Mouse (Mus musculus) neural tube, embryonic 10.5 days (tissue): ENCODE measurements around the gene Med12l.
"Not testable (repeated sequence)": the region's sequence is repeated elsewhere in the genome, so short reads cannot be mapped to it uniquely, and the experiment has no call there.

Source experiments
- DNase-seq: peaks from one replicate; pipeline ENCODE4 v3.0.0-alpha.2; 2017; ENCODE audit warnings: low spot score; ENCODE audit errors: extremely low spot score

The Med12l gene

DNA sequence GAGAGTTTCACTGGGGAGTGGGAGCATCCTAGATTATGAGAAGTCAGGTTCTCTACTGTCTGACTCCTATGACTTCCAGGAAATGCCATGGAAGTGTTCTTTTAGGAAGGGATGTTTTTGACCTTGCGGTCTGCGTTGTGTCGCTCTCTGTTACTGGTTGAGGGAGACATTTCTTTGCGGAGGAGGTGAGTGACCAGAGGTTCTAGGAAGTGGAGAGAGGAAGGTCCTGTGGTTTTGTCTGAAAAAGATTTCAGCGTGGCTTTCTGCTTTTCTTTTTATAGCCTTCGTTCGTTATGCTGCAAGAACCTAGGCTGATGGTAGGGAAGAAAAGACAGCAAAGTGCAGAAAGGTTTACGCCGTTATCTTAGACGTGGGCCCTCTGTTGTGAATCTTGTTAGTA is 92.9 kb downstream of the Med12l start:
- DNase-seq: no peak

DNA sequence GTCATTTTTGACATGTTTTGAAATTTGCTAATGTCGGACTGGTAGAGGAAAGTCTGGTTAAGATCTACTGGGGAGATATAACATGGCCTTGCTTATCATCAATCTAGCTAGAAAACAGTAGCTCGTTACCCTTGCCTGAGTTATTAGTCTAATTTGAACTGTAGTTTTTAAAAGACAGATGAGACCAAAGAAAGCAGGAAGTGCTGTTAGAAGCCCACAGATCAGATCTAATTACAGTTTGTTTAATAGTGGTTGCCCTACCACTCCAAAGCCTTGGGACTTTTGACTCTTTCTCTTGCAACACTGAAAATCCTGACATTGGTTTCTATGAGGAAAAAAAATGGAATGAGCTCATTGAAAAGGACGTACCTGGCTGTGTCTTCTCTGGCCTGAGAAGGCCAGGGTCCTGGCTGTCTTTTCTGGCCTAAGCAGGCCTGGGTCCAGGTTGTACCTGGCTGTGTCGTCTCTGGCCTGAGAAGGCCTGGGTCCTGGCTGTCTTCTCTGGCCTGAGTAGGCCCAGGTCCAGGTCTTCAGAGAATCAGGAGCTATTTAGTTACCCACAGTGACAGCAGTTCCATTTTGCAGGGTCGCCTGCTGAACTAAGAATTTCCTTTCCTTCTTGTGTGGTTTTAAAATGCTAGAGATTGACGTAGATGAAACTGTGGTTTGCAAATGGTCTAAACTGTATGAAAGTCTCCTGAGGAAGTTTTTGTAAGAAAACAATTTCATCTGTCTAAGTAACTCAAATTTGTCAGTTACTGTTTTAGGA is 95.8 kb downstream of the Med12l start, which contains the start of gene Gpr171:
Gpr171 (minus strand) TSS at position 604 of the 769 bp plus-strand sequence.
- DNase-seq: no peak

DNA sequence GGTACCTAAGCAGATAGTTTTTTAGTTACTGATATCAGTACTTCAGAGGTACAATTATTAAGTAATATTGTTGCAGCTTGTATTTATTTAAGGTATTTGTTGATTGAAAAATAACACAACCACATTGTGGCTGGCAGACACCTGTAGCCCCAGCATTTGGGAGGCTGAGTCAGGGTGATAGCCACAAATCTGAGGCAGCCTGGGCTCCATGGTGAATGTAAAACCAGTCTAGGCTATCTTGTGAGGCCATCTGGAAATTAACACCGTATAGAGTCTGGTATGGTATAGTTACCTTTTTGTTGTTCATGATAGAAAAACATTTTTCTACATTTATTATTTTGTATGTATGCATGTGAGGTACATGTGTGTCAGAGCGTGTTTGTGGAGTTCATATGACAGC is 96.5 kb downstream of the Med12l start:
- DNase-seq: no peak

DNA sequence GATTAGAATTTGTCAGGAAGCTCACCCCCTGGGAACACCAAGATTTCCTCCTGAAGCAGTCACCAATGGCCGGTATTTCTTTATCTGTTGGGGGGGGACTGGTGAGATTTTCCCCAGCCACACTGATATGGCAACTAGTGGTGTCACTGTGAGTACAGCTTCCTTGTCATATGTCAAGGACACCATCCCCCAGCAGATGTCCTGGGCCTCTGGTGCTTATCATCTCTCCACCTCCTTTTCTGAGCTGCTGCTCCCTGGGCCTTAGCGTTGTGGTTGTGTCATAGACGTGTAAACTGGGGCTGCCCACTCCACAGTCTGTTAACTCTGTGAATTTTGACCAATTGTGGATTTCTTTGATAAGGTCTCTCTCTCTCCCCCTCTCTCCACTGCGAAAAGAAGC is 98.8 kb downstream of the Med12l start:
- no peak for DNase-seq

DNA sequence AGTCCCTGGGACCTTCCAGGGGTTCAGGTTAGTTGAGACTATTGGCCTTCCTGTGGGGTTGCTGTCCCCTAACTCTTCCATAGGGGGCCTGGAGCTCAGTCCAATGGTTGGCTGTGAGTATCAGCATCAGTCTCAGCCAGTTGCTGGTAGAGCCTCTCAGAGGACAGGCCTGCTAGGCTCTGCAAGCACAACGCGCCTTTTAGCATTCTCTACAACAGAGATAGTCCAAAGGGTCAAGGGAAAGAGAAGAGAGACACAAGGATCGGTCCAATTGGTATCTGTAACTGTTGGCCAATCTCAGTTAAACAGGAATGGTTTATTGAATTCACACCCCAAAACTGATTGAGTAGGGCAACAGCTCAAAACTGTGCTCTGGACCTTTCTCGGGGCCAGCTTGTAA is 101.8 kb downstream of the Med12l start:
- DNase-seq: no peak

DNA sequence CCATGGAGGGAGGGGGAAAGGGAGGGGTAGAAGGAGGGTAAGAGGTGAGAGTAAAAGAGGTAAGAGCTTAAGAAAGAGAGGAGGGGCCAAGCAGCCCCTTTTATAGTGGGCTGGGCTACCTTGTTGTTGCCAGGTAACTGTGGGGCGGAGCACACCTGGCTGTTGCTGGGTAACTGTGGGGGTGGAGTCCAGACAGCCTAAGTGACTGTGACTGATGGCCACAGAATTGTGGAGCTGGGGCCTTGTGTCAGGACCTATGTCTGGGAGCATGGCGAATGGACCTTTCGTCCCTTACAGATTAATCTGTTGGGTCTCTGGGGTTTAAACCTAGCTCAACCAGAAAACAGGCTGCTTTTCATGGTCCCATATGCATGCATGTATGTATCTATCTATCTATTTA is 104.2 kb downstream of the Med12l start:
- not testable (repeated sequence) for DNase-seq

DNA sequence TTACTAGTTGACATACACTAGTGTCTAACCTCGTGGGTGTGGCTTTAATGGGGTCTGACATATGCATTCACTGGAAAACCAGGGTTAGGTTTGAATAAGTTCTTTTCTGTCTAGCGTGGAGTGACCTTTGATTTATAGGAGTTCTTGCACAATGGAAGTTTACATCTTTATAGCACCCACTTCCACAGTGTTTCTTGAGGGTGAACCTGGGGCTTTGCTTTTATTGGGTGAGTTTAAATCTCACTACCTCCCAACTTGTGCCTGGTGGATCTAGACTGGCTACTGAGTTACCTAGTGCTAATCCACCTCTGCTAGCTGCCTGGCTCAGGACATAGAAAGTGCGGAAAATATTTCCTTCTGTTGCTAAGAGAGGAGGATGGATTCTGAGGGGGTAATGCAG is 106.3 kb downstream of the Med12l start:
- DNase-seq: no peak

DNA sequence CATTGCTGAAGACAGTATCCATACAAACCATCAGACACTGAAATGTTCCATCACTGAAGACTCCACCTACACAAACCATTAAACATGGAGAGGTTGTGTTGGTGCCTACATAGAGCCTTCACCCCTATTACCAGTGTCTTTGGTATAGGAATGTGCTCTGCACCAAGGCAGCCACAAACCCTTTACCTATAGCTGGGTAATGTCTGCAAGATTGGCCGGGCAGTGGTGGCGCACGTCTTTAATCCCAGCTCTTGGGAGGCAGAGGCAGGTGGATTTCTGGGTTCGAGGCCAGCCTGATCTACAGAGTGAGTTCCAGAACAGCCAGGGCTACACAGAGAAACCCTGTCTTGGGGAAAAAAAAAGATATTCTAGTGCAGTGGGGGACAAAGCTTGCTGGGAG is 107.7 kb downstream of the Med12l start:
- not testable (repeated sequence) for DNase-seq

DNA sequence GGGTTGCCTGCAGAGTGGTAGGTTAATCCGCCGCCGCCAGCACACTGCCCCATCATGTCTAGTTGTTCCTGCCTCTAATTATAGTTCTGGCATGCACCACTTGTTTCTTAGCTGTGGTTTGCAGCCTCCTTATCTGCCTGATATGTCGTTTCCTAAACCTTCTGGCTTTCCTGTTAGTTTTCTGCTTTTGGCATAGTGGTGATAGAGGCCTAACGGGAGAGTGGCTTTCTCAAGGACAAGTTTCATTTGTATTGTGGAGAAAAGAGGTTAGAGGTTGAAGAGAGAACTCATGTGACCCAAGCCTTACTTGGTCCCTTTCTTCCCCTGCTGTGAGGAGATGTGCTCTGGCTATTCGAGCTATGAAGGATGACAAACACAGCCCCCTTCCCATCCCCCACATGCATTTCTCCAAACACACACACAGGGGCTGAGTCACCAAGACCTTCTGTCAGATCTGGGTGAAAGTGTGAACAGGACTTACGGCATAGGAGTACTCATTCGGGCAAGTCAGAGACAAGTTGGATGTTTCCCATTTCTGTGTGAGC is 108.4 kb downstream of the Med12l start:
- DNase-seq: no peak

DNA sequence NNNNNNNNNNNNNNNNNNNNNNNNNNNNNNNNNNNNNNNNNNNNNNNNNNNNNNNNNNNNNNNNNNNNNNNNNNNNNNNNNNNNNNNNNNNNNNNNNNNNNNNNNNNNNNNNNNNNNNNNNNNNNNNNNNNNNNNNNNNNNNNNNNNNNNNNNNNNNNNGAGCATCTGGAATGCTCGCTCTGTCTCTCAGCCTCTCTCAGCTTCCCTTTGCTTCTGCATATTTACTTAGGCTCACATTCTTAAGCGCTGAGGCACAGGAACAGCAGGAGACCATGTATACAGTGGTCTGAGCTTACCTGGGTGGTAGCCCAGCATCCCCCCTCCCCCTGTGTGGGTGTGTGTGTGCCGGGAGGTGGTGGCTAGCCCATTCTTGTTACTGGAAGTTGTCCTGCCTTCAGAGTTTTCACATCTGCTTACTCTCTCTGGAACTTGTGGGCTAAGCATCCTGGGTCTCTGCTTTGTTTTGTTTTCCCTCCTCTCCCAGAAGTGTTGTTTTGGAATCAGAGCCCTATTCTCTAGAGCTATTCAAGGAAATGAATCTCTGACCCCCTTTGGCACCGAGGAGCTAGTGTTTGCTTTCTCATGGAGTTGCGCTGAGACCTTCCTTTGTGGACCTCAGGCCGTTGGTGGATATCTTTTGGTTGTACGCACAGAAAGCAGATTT is 115.6 kb downstream of the Med12l start:
- DNase-seq: no peak

DNA sequence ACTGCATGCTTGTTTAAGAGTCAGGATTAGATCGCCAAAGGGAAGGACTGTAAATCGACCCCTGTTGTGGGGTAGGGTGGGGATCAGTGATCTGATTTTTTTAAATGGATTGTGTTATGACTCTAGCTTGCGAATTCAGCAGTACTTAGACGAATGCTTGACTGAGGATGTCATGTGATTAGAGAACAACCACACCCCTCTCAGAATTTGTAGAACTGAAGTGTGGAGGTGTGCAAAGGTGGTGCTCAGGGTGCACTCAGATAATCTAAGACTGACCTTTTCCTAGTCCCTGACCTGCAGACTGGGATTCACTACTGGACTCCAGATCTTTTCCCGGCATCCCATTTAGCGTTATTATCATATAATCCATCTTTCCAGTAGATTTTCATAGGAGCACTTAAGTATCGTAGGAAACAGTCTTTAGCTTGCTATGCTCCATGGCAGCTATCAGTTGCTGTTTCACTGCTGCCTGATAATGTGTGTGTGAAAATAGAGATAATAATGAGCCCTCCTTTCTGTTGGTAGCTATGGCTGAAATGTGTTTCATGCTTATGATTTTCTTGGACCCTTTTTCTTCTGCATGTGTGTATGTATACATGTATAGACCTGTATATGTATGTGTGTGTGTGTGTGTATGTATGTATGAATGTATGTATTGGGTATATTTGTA is 116.3 kb downstream of the Med12l start:
- DNase-seq: no peak

DNA sequence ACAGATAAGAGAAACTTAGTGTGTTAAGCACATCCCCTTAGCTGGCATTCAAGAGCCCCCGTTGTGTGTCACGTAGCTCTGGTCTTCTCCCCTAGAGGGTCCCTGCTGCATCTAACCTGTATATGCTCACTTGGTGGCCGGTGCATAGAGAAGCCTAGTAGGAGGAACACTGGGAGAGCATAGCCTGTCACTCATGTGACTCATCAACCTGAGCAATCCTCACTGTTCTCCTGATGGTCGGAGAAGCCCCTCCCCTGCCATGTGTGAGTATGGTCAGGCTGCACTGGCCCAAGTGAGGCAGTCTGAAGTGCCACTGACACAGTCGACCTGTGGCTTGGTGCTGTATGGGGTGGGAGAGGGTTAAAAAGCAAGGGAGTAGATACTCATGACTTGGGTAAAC is 119.4 kb downstream of the Med12l start:
- no peak for DNase-seq

DNA sequence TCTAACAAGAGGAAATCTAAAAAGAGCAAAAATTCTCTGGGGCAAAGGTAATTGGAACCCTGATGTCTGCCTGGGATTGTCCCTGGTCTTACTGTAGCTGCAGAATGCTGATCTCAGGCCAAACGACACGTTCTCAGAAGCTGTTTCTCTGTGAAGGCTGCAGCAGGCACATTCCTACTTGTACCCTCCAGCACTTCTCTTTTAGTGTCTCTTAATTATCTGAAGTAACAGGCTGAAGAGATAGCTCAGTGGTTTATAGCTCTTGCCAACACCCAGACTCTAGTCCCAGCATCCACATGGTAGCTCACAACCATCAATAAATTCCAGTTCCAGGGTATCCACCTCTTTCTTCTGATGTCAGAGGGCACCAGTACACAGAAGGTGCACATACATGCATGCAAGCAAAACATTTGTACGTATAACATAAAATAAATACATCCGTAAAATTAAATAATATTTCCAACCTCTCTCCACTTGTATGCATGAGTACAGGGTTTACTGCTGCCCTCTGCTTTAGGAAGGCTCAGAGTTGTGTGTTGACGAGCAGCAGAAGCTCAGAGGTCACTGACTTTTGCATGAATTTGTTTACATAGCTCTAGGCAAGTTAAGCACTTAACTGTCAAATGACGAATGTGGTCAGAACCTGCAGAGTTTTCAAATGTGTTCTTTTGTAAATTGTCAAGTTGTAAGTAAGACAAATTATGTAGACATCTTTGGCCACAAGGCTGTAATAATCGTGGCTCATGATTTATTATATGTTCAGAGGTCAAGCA is 120.3 kb downstream of the Med12l start:
- DNase-seq: no peak

DNA sequence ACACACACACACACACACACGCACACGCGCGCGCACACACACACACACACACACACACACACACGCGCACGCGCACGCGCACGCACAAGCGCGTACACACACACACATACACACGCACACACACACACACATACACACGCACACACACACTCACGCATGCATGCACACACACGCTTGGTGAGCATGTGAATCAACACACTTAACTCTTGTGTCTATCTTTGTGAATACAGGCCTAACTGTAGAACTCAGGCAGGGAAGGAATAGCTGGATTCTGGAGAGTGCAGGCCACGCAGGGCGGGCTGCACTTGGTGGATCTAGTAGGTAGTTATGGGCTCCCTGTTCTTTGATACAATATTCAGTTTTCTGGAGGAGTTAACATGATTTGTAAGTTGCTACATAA is 123.1 kb downstream of the Med12l start:
- DNase-seq: no peak

DNA sequence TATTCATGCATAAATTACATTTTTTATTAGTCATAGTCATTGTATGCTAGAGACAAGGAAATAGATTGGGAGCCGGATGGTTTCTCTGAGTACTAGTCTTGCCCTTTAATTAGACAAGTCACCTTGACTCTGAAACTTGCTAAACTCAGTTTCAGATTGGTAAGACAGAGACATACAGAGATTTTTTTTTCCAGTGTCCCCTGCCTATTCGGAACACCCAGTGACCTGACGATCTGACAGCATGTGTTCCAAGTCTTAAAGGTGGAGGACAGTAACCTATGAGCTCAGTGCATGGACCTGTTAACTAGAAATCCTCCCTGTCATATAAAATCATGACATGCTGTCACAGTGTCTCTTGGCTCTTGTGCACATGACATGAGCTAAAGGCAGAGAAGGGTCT is 123.9 kb downstream of the Med12l start:
- DNase-seq: no peak

DNA sequence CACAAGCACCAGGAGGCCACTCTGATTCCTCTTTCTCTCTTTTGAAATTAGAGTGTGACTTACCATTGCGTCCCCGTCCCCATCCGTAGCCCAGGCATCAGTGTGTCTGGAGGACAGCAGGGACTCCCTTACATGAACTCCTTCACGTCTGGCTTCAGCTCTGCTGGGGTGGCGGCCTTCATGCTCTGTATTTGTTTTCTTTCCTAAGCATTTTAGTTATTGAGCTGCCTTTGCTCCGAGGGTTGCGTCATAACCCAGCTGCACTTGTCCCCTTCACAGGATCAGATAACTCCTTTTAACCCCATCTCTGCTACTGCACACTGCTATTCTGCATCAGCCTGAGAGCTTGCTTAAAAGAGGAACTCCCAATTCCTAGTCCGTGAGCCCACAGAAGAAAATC is 124.8 kb downstream of the Med12l start:
- DNase-seq: no peak

DNA sequence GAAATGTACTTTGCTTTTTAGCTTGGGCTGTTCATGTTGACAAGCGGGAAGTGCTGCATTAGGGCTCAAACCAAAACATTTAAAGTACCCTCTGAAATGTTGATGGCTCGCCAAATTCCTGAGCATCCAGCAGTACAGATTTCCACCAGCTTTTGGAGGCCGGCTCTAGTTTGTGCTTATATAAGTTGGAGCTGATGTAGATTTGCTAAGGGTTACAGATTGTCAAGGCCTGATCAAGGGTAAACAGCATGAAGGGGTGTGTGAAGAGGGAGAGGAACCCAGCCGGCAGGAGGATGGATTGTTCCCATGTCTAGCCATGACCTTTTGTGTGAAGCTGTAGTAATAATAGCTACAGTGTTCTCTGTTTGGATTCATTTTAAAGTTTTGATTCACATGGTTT is 125.5 kb downstream of the Med12l start:
- DNase-seq: no peak

DNA sequence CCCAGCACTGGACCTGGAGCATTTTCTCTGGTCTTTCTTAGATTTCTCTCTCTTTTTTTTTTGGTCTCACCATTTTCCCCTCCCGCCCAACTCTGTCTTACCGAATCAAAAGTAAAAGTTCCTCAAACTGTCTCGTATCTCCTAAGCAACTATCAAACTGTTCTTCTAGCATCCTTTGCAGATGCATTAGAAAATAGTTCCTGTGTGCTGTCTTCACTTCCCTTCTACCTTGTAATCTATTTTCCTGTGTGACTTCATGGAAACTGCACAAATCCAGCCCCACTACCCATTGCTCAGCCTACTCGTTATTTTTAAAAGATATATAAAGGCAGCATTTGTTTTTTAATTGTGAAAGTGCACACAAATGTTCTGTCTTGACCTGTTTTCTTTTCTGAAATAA is 126.3 kb downstream of the Med12l start:
- DNase-seq: no peak

DNA sequence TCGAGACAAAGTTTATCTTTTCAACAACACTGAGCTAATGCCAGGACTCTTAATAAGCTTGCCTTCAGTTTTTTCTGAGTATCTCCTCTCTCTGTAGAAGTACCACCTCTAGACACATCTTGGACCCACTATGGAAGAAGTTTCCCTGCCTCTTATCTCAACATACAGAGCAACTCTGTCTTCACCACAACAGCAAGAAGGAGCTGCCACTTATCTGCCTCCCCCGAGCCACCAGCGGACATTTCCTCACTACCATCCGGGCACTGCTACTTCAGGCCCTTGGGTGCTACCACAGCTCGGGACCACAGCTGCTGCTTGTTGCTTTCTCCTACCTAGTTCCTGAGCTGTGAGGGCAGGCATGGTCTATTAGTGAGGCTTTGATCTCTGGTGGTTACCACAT is 127.6 kb downstream of the Med12l start:
- DNase-seq: no peak

DNA sequence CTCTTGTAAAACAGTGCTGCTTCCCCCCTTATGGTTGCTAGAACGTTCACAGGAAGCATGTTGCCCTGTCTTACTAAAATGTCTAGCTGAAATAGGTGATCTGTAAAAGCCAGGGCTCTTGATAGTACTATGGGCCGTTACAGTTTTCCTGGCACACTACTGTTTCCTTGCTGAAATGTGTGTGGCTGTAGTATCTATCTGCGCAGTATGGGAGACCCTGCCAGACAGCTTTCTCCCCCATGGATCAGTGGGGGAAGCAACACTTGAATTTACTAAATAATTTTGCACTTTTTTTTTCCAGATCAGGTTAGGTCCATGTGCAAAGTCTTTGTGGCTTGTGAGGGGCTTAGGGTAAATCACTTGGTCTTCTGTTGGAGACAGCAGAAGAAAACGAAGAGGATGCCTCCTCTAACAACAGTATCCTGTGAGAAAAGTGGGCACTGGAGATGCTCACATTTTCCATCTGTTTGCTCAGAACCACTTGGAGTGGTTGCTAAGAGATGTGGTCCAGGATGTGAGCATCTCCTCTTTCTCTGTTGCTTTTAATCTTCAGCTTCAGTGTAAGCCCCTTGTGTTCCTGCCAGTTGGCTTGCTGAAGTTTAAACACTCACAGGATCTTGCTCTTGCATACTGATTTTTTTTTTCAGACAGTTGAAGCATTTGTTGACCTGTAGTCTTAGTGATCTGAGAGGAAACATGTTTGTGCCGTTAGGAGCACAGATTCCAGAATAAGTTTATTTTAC is 130.5 kb downstream of the Med12l start:
- no peak for DNase-seq

DNA sequence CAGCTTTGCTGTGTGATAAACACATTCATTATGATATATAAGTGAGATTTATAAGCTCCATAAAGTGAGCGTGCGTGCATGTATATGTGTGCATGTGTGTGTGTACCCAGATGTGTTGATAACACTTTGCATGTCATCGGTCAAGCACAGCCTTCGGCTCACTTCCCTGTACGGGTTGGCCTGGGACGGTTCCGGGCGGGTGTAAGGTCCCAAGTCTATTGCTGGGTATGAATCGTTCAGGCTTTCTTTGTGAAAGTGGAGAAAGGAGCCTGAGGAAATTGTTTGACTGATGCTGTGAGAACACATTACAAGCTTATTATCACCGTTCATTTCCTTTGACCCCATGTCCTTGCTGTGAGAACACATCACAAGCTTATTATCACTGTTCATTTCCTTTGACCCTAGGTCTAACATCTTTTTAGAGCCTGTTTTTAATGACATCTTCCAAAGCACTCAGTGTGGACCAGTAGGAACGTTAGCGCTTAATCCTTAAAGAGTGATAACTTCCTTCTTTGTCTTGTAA is 133.4 kb downstream of the Med12l start:
- DNase-seq: no peak
